Mouse (Mus musculus): Measurements from ENCODE around the gene Adm2. TPM values are rescaled to one million over a fixed set of nuclear protein-coding genes. Genes with fewer than 3 reads are reported as not detected.

The Adm2 gene
- polyA plus RNA-seq, 1 experiment from 2014 or later = 0.64 TPM

DNA sequence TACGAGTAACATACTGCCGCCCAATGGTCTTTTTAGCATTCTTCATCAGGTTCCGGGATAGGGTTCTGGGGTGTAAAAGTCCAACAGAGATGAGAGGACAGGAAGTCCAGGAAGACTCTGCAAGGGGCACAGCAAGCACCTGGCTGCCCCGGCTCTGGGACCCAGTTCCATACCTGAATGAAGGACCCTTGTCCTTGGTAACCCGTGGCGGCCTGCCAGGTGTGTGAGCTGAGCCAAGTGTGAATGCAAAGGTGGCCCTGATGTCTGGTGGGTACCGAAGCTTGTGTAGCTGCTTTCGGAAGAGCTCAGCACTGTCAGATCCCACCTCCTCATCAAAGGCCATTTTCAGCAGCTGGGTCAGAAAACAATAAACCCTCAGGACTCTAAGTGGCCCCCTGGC, 21.9 kb upstream of the Adm2 start:
- ATAC-seq (ENCODE audit: low read depth) = no peak
- H3K36me3 ChIP-seq (ENCODE audit: control insufficient read depth, insufficient read depth, low read length) = peaks cover 60% of the 10 kb centered on the region

DNA sequence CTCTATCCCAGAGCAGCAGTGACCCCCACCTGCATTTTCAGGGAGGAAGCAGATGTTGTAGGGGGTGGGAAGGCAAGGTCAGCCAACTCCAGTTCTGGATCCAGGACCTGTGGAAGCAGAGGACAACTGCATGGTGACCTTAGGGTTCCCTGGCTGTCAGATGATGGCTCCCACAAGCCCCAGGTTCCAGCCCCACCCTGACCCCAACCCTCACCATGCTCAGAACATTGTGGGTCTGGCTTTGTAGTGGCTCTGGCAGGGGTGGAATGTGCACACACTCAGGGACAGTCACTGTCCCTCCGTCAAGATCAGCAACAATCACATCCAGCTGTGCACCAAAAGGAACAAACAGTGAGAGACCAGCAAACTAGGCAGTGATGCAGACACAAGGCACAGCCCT, 16.6 kb upstream of the Adm2 start:
- H3K4me2 ChIP-seq (ENCODE audit: low read depth, low read length) = no peak overlapping the region
- H3K4me3 ChIP-seq (ENCODE audit: low read length) = no peak overlapping the region
- ATAC-seq (ENCODE audit: low read depth) = no peak
- H3K9me3 ChIP-seq (ENCODE audit: control insufficient read depth, low read length) = no peaks in the 10 kb centered on the region
- WGBS = 64% methylated on average over 1 of the region's 1 CpGs
- no peaks in the 10 kb centered on the region for H3K27me3 ChIP-seq (ENCODE audit: control insufficient read depth, insufficient read depth, low read depth, low read length)
- H3K36me3 ChIP-seq (ENCODE audit: control insufficient read depth, insufficient read depth, low read length) = peaks cover 42% of the 10 kb centered on the region
- no peaks in the 10 kb centered on the region for H3K4me1 ChIP-seq (replicated peaks; ENCODE audit: control insufficient read depth, insufficient read depth, low read length)
- no peak overlapping the region for H3K9ac ChIP-seq (ENCODE audit: low read length)
- H3K27ac ChIP-seq (ENCODE audit: low read length) = no peak overlapping the region

More for the DNA sequence above, 21.9 kb upstream of the Adm2 start:
- Histone ChIP-seq H3K9me3 (ENCODE audit: control insufficient read depth, low read length) (no peaks in the 10 kb centered on the region), H3K4me3 (ENCODE audit: low read length) (no peak overlapping the region), H3K9ac (ENCODE audit: low read length) (no peak overlapping the region), H3K4me2 (ENCODE audit: low read depth, low read length) (no peak overlapping the region), H3K4me1 (replicated peaks; ENCODE audit: control insufficient read depth, insufficient read depth, low read length) (peaks cover 5% of the 10 kb centered on the region; the same call in 1 of the 2 replicates), H3K27ac (ENCODE audit: low read length) (no peak overlapping the region), H3K27me3 (ENCODE audit: control insufficient read depth, insufficient read depth, low read depth, low read length) (no peaks in the 10 kb centered on the region)
- 93% methylated on average over 8 of the region's 8 CpGs for WGBS

DNA sequence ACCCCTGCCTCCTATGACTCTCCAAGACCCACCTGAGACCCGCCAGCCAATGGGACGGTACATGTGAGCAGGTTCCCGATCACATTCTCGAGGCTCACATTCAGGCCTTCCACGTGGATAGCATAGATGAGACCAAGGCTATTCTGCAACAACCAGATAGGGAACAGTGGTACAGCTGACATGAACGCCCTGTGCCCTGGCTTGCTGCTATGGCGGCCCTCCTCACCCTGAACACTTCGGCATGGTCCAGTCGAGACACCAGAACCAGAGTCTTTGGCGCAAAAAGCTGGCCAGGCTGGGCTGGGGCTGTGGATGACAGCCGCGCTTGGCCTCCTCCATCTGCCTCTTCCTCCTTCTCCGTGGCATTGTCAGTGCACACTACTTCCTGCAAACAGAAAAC, 15.1 kb upstream of the Adm2 start:
- H3K27ac ChIP-seq (ENCODE audit: low read length) = no peak overlapping the region
- H3K9ac ChIP-seq (ENCODE audit: low read length) = no peak overlapping the region
- no peak overlapping the region for H3K4me2 ChIP-seq (ENCODE audit: low read depth, low read length)
- H3K36me3 ChIP-seq (ENCODE audit: control insufficient read depth, insufficient read depth, low read length) = peaks cover 27% of the 10 kb centered on the region
- no peaks in the 10 kb centered on the region for H3K9me3 ChIP-seq (ENCODE audit: control insufficient read depth, low read length)
- WGBS = 90% methylated on average over 13 of the region's 13 CpGs
- no peak overlapping the region for H3K4me3 ChIP-seq (ENCODE audit: low read length)
- H3K4me1 ChIP-seq (replicated peaks; ENCODE audit: control insufficient read depth, insufficient read depth, low read length) = no peaks in the 10 kb centered on the region
- no peak for ATAC-seq (ENCODE audit: low read depth)
- H3K27me3 ChIP-seq (ENCODE audit: control insufficient read depth, insufficient read depth, low read depth, low read length) = no peaks in the 10 kb centered on the region

DNA sequence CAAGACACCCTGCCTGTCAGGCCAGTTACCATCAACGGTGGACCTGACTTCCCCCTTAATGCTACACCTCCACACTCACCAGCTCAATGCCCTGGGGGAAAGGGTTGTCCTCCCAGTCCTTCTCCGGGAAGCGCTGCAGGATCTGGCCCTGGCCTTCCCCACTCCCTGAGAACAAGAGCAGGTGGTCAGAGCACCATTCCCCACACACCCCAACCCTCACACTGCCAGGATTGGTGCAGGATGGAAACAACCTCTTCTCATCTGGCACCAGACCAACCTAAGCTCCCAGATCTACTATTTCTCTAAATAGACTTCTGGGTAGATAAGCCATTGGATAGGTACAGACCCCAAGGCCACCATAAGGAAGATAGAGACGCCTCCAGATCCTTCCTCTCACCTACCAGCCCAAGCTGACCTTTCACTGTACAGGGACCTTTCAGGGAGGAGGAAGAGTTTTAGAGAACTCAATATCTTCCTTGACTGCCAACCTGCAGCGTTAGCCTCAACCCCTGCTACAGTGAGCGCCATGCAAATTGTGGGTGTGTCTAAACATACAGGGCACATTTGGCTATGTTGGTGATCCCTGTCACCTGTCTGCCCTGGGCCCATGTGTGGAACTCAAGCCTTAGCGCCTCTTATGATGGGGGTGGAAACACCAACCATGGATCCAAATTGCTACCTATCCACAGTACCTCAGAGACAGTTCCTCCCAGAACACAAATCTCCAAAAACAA, 13.9 kb upstream of the Adm2 start:
- no peaks in the 10 kb centered on the region for H3K9me3 ChIP-seq (ENCODE audit: control insufficient read depth, low read length)
- no peak overlapping the region for H3K4me2 ChIP-seq (ENCODE audit: low read depth, low read length)
- 77% methylated on average over 7 of the region's 7 CpGs for WGBS
- peaks cover 3% of the 10 kb centered on the region; the same call in 1 of the 2 replicates for H3K4me1 ChIP-seq (replicated peaks; ENCODE audit: control insufficient read depth, insufficient read depth, low read length)
- ATAC-seq (ENCODE audit: low read depth) = no peak
- H3K27me3 ChIP-seq (ENCODE audit: control insufficient read depth, insufficient read depth, low read depth, low read length) = no peaks in the 10 kb centered on the region
- H3K36me3 ChIP-seq (ENCODE audit: control insufficient read depth, insufficient read depth, low read length) = peaks cover 16% of the 10 kb centered on the region
- H3K27ac ChIP-seq (ENCODE audit: low read length) = no peak overlapping the region
- H3K9ac ChIP-seq (ENCODE audit: low read length) = no peak overlapping the region
- no peak overlapping the region for H3K4me3 ChIP-seq (ENCODE audit: low read length)

DNA sequence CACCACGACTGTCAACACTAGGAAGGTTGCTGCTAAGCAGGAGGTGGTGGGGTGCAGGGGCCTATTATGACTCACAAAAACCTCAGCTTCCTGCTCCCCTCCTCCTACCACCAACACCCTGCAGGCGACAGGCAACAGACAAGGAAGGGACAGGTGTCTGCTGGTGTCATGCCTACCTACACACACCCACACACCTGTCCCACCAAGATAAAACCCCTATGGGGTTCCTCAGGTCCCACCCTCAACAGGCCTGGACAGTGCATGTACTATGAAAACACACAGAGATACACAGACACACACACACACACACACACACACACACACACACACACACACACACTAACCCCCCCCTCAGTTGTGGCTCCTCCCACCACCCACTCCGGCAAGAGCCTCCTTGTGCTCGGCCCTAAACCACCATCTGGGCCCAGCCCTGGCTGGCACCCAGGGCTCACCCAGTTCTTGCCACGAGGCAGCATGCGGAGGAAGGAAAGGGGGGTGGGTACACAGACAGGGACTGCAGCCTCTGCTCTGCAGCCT, 12.5 kb upstream of the Adm2 start:
- WGBS = 53% methylated on average over 6 of the region's 6 CpGs
- H3K36me3 ChIP-seq (ENCODE audit: control insufficient read depth, insufficient read depth, low read length) = peaks cover 4% of the 10 kb centered on the region; the same call in 1 of the 2 replicates
- H3K4me1 ChIP-seq (replicated peaks; ENCODE audit: control insufficient read depth, insufficient read depth, low read length) = peaks cover 10% of the 10 kb centered on the region
- no peaks in the 10 kb centered on the region for H3K27me3 ChIP-seq (ENCODE audit: control insufficient read depth, insufficient read depth, low read depth, low read length)
- H3K4me3 ChIP-seq (ENCODE audit: low read length) = no peak overlapping the region
- H3K27ac ChIP-seq (ENCODE audit: low read length) = no peak overlapping the region
- no peak overlapping the region for H3K4me2 ChIP-seq (ENCODE audit: low read depth, low read length)
- no peaks in the 10 kb centered on the region for H3K9me3 ChIP-seq (ENCODE audit: control insufficient read depth, low read length)
- no peak overlapping the region for H3K9ac ChIP-seq (ENCODE audit: low read length)
- ATAC-seq (ENCODE audit: low read depth) = no peak

DNA sequence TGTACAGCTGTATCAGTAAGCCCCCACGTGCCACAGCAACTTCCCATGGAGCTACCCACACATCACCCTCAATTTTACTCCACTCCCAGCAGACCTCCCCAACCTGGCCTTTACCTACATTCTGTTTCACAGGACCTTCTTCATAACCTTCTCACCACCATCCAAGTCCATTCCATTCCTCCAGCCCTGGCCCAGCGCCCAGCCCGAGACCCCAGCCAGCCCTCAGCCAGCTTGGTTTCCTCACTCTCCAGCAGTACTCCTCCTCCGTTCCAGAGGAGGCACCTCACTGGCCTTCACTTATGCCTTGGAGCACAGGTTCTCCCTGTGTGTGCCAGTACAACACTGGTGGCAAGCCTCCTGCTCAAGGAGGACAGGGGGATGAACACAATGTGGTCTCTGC, 9.2 kb upstream of the Adm2 start:
- H3K36me3 ChIP-seq (ENCODE audit: control insufficient read depth, insufficient read depth, low read length) = no peaks in the 10 kb centered on the region
- no peak overlapping the region for H3K27ac ChIP-seq (ENCODE audit: low read length)
- H3K27me3 ChIP-seq (ENCODE audit: control insufficient read depth, insufficient read depth, low read depth, low read length) = no peaks in the 10 kb centered on the region
- H3K4me1 ChIP-seq (replicated peaks; ENCODE audit: control insufficient read depth, insufficient read depth, low read length) = peaks cover 16% of the 10 kb centered on the region
- no peak overlapping the region for H3K4me2 ChIP-seq (ENCODE audit: low read depth, low read length)
- WGBS = 50% methylated on average over 4 of the region's 4 CpGs
- ATAC-seq (ENCODE audit: low read depth) = no peak
- H3K9me3 ChIP-seq (ENCODE audit: control insufficient read depth, low read length) = no peaks in the 10 kb centered on the region
- H3K4me3 ChIP-seq (ENCODE audit: low read length) = no peak overlapping the region
- 0 out of 2 replicates have a peak overlapping the region, but pooled peaks have one; percentile 94 for H3K9ac ChIP-seq (ENCODE audit: low read length)

DNA sequence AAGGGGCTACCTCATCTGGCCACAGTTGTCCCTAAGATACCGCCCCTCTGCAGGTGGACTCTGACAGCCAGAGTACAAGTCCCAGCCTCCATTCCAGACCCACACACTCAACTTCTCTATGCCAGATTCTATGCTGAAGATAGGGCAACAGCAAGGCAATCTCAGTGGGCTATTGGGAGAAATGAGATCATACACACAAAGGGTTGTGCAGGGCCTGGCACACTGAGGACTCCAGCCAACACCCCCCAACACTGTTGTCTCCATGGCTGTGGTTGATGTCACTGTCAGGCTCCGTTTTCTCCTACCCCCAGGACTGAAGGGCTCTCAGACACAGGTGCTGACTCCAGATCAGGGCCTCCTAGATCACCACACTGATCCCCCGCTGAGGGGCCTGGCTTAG, 8.4 kb upstream of the Adm2 start:
- H3K36me3 ChIP-seq (ENCODE audit: control insufficient read depth, insufficient read depth, low read length) = no peaks in the 10 kb centered on the region
- H3K4me2 ChIP-seq (ENCODE audit: low read depth, low read length) = peak overlapping the region; percentile 74
- H3K9me3 ChIP-seq (ENCODE audit: control insufficient read depth, low read length) = no peaks in the 10 kb centered on the region
- no peak overlapping the region for H3K27ac ChIP-seq (ENCODE audit: low read length)
- 22% methylated on average over 3 of the region's 3 CpGs for WGBS
- H3K4me3 ChIP-seq (ENCODE audit: low read length) = peak overlapping the region; percentile 97
- no peaks in the 10 kb centered on the region for H3K27me3 ChIP-seq (ENCODE audit: control insufficient read depth, insufficient read depth, low read depth, low read length)
- H3K4me1 ChIP-seq (replicated peaks; ENCODE audit: control insufficient read depth, insufficient read depth, low read length) = peaks cover 16% of the 10 kb centered on the region
- H3K9ac ChIP-seq (ENCODE audit: low read length) = peak overlapping the region; percentile 94
- ATAC-seq (ENCODE audit: low read depth) = no peak

DNA sequence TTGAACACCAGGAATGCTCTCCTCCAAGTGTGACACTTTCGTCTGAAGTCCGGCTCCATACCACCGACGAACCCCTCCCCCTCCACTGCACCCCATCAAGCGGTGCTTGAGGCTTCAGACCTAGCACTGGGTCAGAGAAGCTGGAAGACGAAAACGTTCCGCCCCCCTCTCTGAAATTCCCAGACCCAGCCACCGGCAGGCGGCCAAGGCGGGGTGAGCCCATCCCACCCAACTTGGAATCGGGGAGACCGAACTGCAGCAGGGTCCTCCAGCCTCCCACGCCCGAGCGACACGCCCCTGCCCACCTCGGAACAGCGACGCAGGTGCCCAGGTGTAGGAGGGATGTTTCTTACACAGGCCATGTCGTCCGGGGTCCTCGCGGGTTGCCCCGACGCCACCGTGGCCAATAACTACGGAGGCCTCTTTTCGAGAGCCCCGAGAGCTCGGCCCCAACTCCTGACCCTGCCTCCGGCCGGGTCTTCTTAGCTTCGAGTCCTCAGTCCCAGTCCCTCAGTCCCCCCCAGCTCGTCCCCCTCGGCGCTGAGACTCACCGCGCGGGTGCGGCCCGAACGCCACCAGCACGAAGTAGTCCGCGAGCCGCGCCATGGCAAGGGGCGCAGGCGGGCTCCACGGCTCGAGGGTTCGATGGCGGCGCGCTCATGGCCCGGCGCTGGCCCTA, 7.9 kb upstream of the Adm2 start:
- no peaks in the 10 kb centered on the region for H3K9me3 ChIP-seq (ENCODE audit: control insufficient read depth, low read length)
- H3K27me3 ChIP-seq (ENCODE audit: control insufficient read depth, insufficient read depth, low read depth, low read length) = no peaks in the 10 kb centered on the region
- no peaks in the 10 kb centered on the region for H3K36me3 ChIP-seq (ENCODE audit: control insufficient read depth, insufficient read depth, low read length)
- WGBS = under 1% methylated on average over 55 of the region's 58 CpGs
- H3K4me2 ChIP-seq (ENCODE audit: low read depth, low read length) = peak overlapping the region; percentile 74
- peaks cover 16% of the 10 kb centered on the region for H3K4me1 ChIP-seq (replicated peaks; ENCODE audit: control insufficient read depth, insufficient read depth, low read length)
- peak overlapping the region; percentile 97 for H3K4me3 ChIP-seq (ENCODE audit: low read length)
- peak overlapping the region; percentile 48; the same call in 1 of the 2 replicates for H3K27ac ChIP-seq (ENCODE audit: low read length)
- H3K9ac ChIP-seq (ENCODE audit: low read length) = peak overlapping the region; percentile 94
- ATAC-seq (ENCODE audit: low read depth) = peak; percentile 49

DNA sequence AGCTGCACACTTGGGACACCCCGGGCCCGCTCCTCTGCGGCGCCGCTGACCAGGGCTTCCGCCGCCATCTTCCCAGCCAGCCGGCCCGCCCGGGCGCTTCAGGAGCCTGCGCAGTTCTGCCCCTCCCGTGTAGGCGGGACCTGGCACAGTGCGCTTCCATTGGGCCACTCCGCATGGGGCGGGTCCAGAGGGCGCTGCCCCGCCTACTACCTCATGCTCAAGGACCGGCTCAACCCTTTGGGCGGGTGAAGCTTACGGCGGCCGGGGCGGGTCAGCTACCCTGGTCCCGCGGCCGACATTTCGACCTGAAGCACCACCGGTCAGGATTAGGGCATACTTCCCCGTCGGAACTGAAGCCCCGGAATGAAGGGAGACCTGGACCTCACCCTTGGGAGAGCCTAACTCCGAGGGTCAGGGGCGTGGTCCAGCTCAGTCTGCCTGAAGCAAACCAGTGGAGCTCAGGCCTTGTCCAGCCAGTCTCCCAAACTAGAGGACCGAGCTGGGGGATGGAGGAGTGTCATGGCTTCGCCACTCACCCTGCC, 7.3 kb upstream of the Adm2 start, which contains the start of gene Sbf1:
Gene Sbf1, minus strand, starts transcription at position 122 of the 542 bp plus-strand sequence.
- WGBS = 0% methylated on average over 34 of the region's 37 CpGs
- ATAC-seq (ENCODE audit: low read depth) = peak; percentile 100
- H3K4me2 ChIP-seq (ENCODE audit: low read depth, low read length) = peak within 1 kb of the TSS; percentile 77

More for the DNA sequence above, 7.3 kb upstream of the Adm2 start, which contains the start of gene Sbf1:
- Histone ChIP-seq H3K9me3 (ENCODE audit: control insufficient read depth, low read length) (no peaks in the 10 kb centered on the region), H3K9ac (ENCODE audit: low read length) (peak within 1 kb of the TSS; percentile 94), H3K27ac (ENCODE audit: low read length) (peak within 1 kb of the TSS; percentile 48; the same call in 1 of the 2 replicates), H3K4me1 (replicated peaks; ENCODE audit: control insufficient read depth, insufficient read depth, low read length) (peaks cover 16% of the 10 kb centered on the region), H3K27me3 (ENCODE audit: control insufficient read depth, insufficient read depth, low read depth, low read length) (no peaks in the 10 kb centered on the region), H3K36me3 (ENCODE audit: control insufficient read depth, insufficient read depth, low read length) (no peaks in the 10 kb centered on the region), H3K4me3 (ENCODE audit: low read length) (peak within 1 kb of the TSS; percentile 97)
